ENCODE assay signal across 8 mouse cellular contexts in genomic region chr10:45800070-45800851, GRCm38 (mm10).
A peak's percentile ranks its signal among the peaks of the same experiment; 100 is the strongest.
DNase-seq lines count a peak whose midpoint lies in the region; ATAC-seq and TF ChIP-seq lines count a peak whose summit lies in the region.

No protein-coding gene starts in this region.

- peak; percentile 76 for TF ChIP-seq CTCF in intestine, postnatal 0 days (IDR thresholded peaks at IDR 0.05; ENCODE audit: low read depth)

- H3K36me3 ChIP-seq in intestine, postnatal 0 days (ENCODE audit: control insufficient read depth, insufficient read depth) = no peaks in the 10 kb centered on the region
- H3K36me3 ChIP-seq in intestine, embryonic 16.5 days (ENCODE audit: control insufficient read depth, insufficient read depth, low read length) = no peaks in the 10 kb centered on the region
- H3K36me3 ChIP-seq in midbrain, embryonic 14.5 days (ENCODE audit: control insufficient read depth, insufficient read depth, low read length) = no peaks in the 10 kb centered on the region

- no peaks in the 10 kb centered on the region for H3K27me3 ChIP-seq in intestine, postnatal 0 days (replicated peaks; ENCODE audit: control insufficient read depth, insufficient read depth, low read length)
- no peaks in the 10 kb centered on the region for H3K27me3 ChIP-seq in intestine, embryonic 16.5 days (replicated peaks; ENCODE audit: control insufficient read depth, insufficient read depth, low read length)
- no peaks in the 10 kb centered on the region for H3K27me3 ChIP-seq in midbrain, embryonic 14.5 days (ENCODE audit: control insufficient read depth, insufficient read depth, low read length)

- no peaks in the 10 kb centered on the region for H3K9me3 ChIP-seq in intestine, postnatal 0 days (ENCODE audit: control insufficient read depth)
- no peaks in the 10 kb centered on the region for H3K9me3 ChIP-seq in intestine, embryonic 16.5 days (ENCODE audit: control insufficient read depth, low read length)
- no peaks in the 10 kb centered on the region for H3K9me3 ChIP-seq in midbrain, embryonic 14.5 days (ENCODE audit: control insufficient read depth, low read length)

- DNase-seq in MN1 (ENCODE audit: low spot score) = peak; percentile 70
- DNase-seq in cerebellum, postnatal 25 days = peak; percentile 26 to 60
- peak; percentile 45 to 55 for DNase-seq in layer of hippocampus, postnatal 14 days (ENCODE audit: low spot score in 2 of 2)
- DNase-seq in midbrain, embryonic 14.5 days = peak; percentile 71
- no peak for DNase-seq in natural killer cell, adult 2 months (ENCODE audit: low spot score in 2 of 2)

- no peak for ATAC-seq in intestine, postnatal 0 days
- no peak for ATAC-seq in intestine, embryonic 16.5 days
- ATAC-seq in granulocyte monocyte progenitor cell, adult 5-6 weeks (replicated peaks; ENCODE audit: poor library complexity, severe bottlenecking) = peak; percentile 84
- ATAC-seq in midbrain, embryonic 14.5 days (ENCODE audit: low FRiP score, low TSS enrichment) = no peak

- no peak overlapping the region for H3K27ac ChIP-seq in intestine, postnatal 0 days (ENCODE audit: low read depth, low read length)
- H3K27ac ChIP-seq in intestine, embryonic 16.5 days (ENCODE audit: low read length) = no peak overlapping the region
- no peak overlapping the region for H3K27ac ChIP-seq in midbrain, embryonic 14.5 days (replicated peaks; ENCODE audit: low read depth, low read length)

- H3K4me1 ChIP-seq in intestine, postnatal 0 days (replicated peaks; ENCODE audit: control insufficient read depth, insufficient read depth, low read length) = no peaks in the 10 kb centered on the region
- H3K4me1 ChIP-seq in intestine, embryonic 16.5 days (ENCODE audit: control insufficient read depth, insufficient read depth, low read length) = no peaks in the 10 kb centered on the region
- H3K4me1 ChIP-seq in midbrain, embryonic 14.5 days (ENCODE audit: control insufficient read depth, insufficient read depth, low read length) = no peaks in the 10 kb centered on the region

- H3K4me2 ChIP-seq in intestine, postnatal 0 days (replicated peaks; ENCODE audit: low read depth) = no peak overlapping the region
- H3K4me2 ChIP-seq in intestine, embryonic 16.5 days (ENCODE audit: low read depth, low read length) = no peak overlapping the region
- no peak overlapping the region for H3K4me2 ChIP-seq in midbrain, embryonic 14.5 days (ENCODE audit: low read length)

- 56% methylated on average over 12 of the region's 12 CpGs for WGBS in intestine, postnatal 0 days
- 54% methylated on average over 12 of the region's 12 CpGs for WGBS in intestine, embryonic 16.5 days
- 53% methylated on average over 12 of the region's 12 CpGs for WGBS in midbrain, embryonic 14.5 days

- no peak overlapping the region for H3K9ac ChIP-seq in intestine, postnatal 0 days (ENCODE audit: low read depth, low read length)
- H3K9ac ChIP-seq in intestine, embryonic 16.5 days (ENCODE audit: low read depth, low read length) = no peak overlapping the region
- H3K9ac ChIP-seq in midbrain, embryonic 14.5 days (replicated peaks; ENCODE audit: low read length) = no peak overlapping the region

- H3K4me3 ChIP-seq in intestine, postnatal 0 days (ENCODE audit: low read depth, low read length) = no peak overlapping the region
- H3K4me3 ChIP-seq in intestine, embryonic 16.5 days (ENCODE audit: low read length) = no peak overlapping the region
- H3K4me3 ChIP-seq in midbrain, embryonic 14.5 days (replicated peaks; ENCODE audit: low read depth, low read length) = no peak overlapping the region

Comparison
In these comparisons a context has a peak if more than half of its experiments do, and no peak if none do; other contexts are left out.
1. DNase-seq: peak in MN1 (single experiment), cerebellum, postnatal 25 days (2 of 2), layer of hippocampus, postnatal 14 days (2 of 2) and midbrain, embryonic 14.5 days (single experiment); none in natural killer cell, adult 2 months (0 of 2).